In genomic region chr8:118348710-118349489, GRCm38 (mm10) we compare ENCODE assay signal across 21 mouse cellular contexts.
A peak's percentile ranks its signal among the peaks of the same experiment; 100 is the strongest.
DNase-seq lines count a peak whose midpoint lies in the region; ATAC-seq and TF ChIP-seq lines count a peak whose summit lies in the region.
"Had no signal": no experiment of that assay in that cellular context is flagged by ENCODE, and none has a peak within 500 bp of the region (broad histone marks: within the 10 kb centered on the region; RNA-seq: fewer than 3 reads in every experiment).

No protein-coding gene starts in this region.

- H3K9me3 ChIP-seq in intestine, embryonic 15.5 days: no peaks in the 10 kb centered on the region
- no peaks in the 10 kb centered on the region for H3K9me3 ChIP-seq in intestine, postnatal 0 days (ENCODE audit: control insufficient read depth)
- H3K9me3 ChIP-seq: embryonic facial prominence, embryonic 10.5 days; embryonic facial prominence, embryonic 12.5 days; forebrain, embryonic 10.5 days; forebrain, embryonic 12.5 days had no signal

- WGBS in intestine, embryonic 15.5 days: 65% methylated on average over 9 of the region's 9 CpGs
- WGBS in intestine, postnatal 0 days: 48% methylated on average over 9 of the region's 9 CpGs

- H3K27ac ChIP-seq in brown adipose tissue, adult 24 weeks (replicated peaks; ENCODE audit: low read depth, low read length): peak overlapping the region; percentile 93
- no peak overlapping the region for H3K27ac ChIP-seq in intestine, embryonic 15.5 days
- no peak overlapping the region for H3K27ac ChIP-seq in intestine, postnatal 0 days (ENCODE audit: low read depth, low read length)
- H3K27ac ChIP-seq: embryonic facial prominence, embryonic 10.5 days; embryonic facial prominence, embryonic 12.5 days; forebrain, embryonic 10.5 days; forebrain, embryonic 12.5 days had no signal

- no peak overlapping the region for H3K4me2 ChIP-seq in intestine, embryonic 15.5 days (replicated peaks)
- H3K4me2 ChIP-seq in intestine, postnatal 0 days (replicated peaks; ENCODE audit: low read depth): peak overlapping the region; percentile 21; the same call in 1 of the 2 replicates
- H3K4me2 ChIP-seq: embryonic facial prominence, embryonic 12.5 days; forebrain, embryonic 12.5 days had no signal

- peaks cover 6% of the 10 kb centered on the region; the same call in 1 of the 2 replicates for H3K4me1 ChIP-seq in brown adipose tissue, adult 24 weeks (ENCODE audit: control insufficient read depth, insufficient read depth, insufficient read length, low read length)
- no peaks in the 10 kb centered on the region for H3K4me1 ChIP-seq in intestine, embryonic 15.5 days (replicated peaks)
- H3K4me1 ChIP-seq in intestine, postnatal 0 days (replicated peaks; ENCODE audit: control insufficient read depth, insufficient read depth, low read length): no peaks in the 10 kb centered on the region; the same call in 1 of the 2 replicates
- H3K4me1 ChIP-seq: embryonic facial prominence, embryonic 12.5 days; forebrain, embryonic 10.5 days; forebrain, embryonic 12.5 days had no signal

- H3K9ac ChIP-seq in intestine, embryonic 15.5 days: no peak overlapping the region
- H3K9ac ChIP-seq in intestine, postnatal 0 days (ENCODE audit: low read depth, low read length): no peak overlapping the region
- H3K9ac ChIP-seq: embryonic facial prominence, embryonic 12.5 days; forebrain, embryonic 12.5 days had no signal

- no peak for TF ChIP-seq CTCF in intestine, postnatal 0 days (IDR thresholded peaks at IDR 0.05; ENCODE audit: low read depth)

- no peaks in the 10 kb centered on the region for H3K36me3 ChIP-seq in intestine, embryonic 15.5 days
- no peaks in the 10 kb centered on the region for H3K36me3 ChIP-seq in intestine, postnatal 0 days (ENCODE audit: control insufficient read depth, insufficient read depth)
- H3K36me3 ChIP-seq: embryonic facial prominence, embryonic 10.5 days; embryonic facial prominence, embryonic 12.5 days; forebrain, embryonic 10.5 days; forebrain, embryonic 12.5 days had no signal

- no peaks in the 10 kb centered on the region for H3K27me3 ChIP-seq in intestine, embryonic 15.5 days (replicated peaks)
- no peaks in the 10 kb centered on the region for H3K27me3 ChIP-seq in intestine, postnatal 0 days (replicated peaks; ENCODE audit: control insufficient read depth, insufficient read depth, low read length)
- H3K27me3 ChIP-seq: embryonic facial prominence, embryonic 12.5 days; forebrain, embryonic 12.5 days had no signal

- no peak for DNase-seq in testis, postnatal 10 days (ENCODE audit: low spot score)
- DNase-seq in heart, postnatal 4 days: no peak
- no peak for DNase-seq in right cerebral cortex, postnatal 10 days (ENCODE audit: low spot score in 2 of 2)
- DNase-seq: adrenal gland, adult 2 months; adrenal gland, postnatal 10 days; adrenal gland, postnatal 25 days; cerebellum, adult 11-12 months; cerebellum, adult 2 months; cerebellum, adult 9-10 months; cerebellum, postnatal 10 days; cerebellum, postnatal 25 days had no signal

- peak; percentile 76 for ATAC-seq in intestine, embryonic 15.5 days
- peak; percentile 75 for ATAC-seq in intestine, postnatal 0 days
- ATAC-seq: forebrain, embryonic 14.5 days; forebrain, embryonic 16.5 days had no signal

- H3K4me3 ChIP-seq in brown adipose tissue, adult 24 weeks (ENCODE audit: insufficient read depth, low read depth, low read length): no peak overlapping the region
- H3K4me3 ChIP-seq in intestine, embryonic 15.5 days (replicated peaks): no peak overlapping the region
- no peak overlapping the region for H3K4me3 ChIP-seq in intestine, postnatal 0 days (ENCODE audit: low read depth, low read length)
- H3K4me3 ChIP-seq: embryonic facial prominence, embryonic 10.5 days; embryonic facial prominence, embryonic 12.5 days; erythroblast, embryonic 14.5 days; forebrain, embryonic 10.5 days; forebrain, embryonic 12.5 days had no signal
